Mouse (Mus musculus) ES-CJ7 (cell line): ENCODE data around the gene Nudt8.

Experiments used
- DNase-seq: peaks from one replicate; pipeline ENCODE4 v3.0.0; 2011; ENCODE audit warnings: low read depth, low spot score

Nudt8 gene

GRCm38 (mm10) chr19:3988066-3988465, 12.3 kb upstream of the Nudt8 start:
- no peak for DNase-seq

GRCm38 (mm10) chr19:3988750-3989149, 11.6 kb upstream of the Nudt8 start:
- DNase-seq: peak; percentile 63

GRCm38 (mm10) chr19:3990804-3991203, 9.6 kb upstream of the Nudt8 start:
- DNase-seq: no peak

- DNase-seq: no peak
Observed at GRCm38 (mm10) chr19:3991562-3991961, 8.8 kb upstream of the Nudt8 start.

- DNase-seq: no peak
Observed at GRCm38 (mm10) chr19:3991966-3992365, 8.4 kb upstream of the Nudt8 start.

GRCm38 (mm10) chr19:3992416-3992815, 8.0 kb upstream of the Nudt8 start, which contains the start of gene Tbx10:
Gene Tbx10, plus strand, starts transcription at chr19:3992752.
- no peak for DNase-seq

GRCm38 (mm10) chr19:3994932-3995331, 5.4 kb upstream of the Nudt8 start:
- no peak for DNase-seq

GRCm38 (mm10) chr19:3995505-3995904, 4.9 kb upstream of the Nudt8 start:
- DNase-seq: no peak

GRCm38 (mm10) chr19:3996106-3996505, 4.3 kb upstream of the Nudt8 start:
- DNase-seq: no peak

- no peak for DNase-seq
Observed at GRCm38 (mm10) chr19:3996747-3997146, 3.6 kb upstream of the Nudt8 start.

- DNase-seq: no peak
Observed at GRCm38 (mm10) chr19:3997231-3997630, 3.1 kb upstream of the Nudt8 start.

- DNase-seq: no peak
Observed at GRCm38 (mm10) chr19:3998335-3998734, 2.0 kb upstream of the Nudt8 start.

- no peak for DNase-seq
Observed at GRCm38 (mm10) chr19:3999121-3999730, 1.2 kb upstream of the Nudt8 start.

- DNase-seq: no peak
Observed at GRCm38 (mm10) chr19:4000949-4001525, 657 bp downstream of the Nudt8 start.

GRCm38 (mm10) chr19:4001752-4002151, 1.4 kb downstream of the Nudt8 start:
- DNase-seq: no peak

- no peak for DNase-seq
Observed at GRCm38 (mm10) chr19:4003112-4003511, 2.7 kb downstream of the Nudt8 start, which contains the start of gene Doc2g. Gene Doc2g, plus strand, starts transcription at chr19:4003313.

- DNase-seq: no peak
Observed at GRCm38 (mm10) chr19:4003641-4004040, 3.3 kb downstream of the Nudt8 start.

GRCm38 (mm10) chr19:4004331-4004730, 4.0 kb downstream of the Nudt8 start:
- no peak for DNase-seq

- DNase-seq: no peak
Observed at GRCm38 (mm10) chr19:4005091-4005490, 4.7 kb downstream of the Nudt8 start.

- no peak for DNase-seq
Observed at GRCm38 (mm10) chr19:4005971-4006370, 5.6 kb downstream of the Nudt8 start.

- no peak for DNase-seq
Observed at GRCm38 (mm10) chr19:4011086-4011485, 10.7 kb downstream of the Nudt8 start.

GRCm38 (mm10) chr19:4012432-4013022, 12.1 kb downstream of the Nudt8 start, which contains the start of gene Ndufv1:
Gene Ndufv1, minus strand, starts transcription at chr19:4012806.
- peak; percentile 99 for DNase-seq

GRCm38 (mm10) chr19:4013066-4013465, 12.7 kb downstream of the Nudt8 start:
- no peak for DNase-seq
